In the genomic region with DNA sequence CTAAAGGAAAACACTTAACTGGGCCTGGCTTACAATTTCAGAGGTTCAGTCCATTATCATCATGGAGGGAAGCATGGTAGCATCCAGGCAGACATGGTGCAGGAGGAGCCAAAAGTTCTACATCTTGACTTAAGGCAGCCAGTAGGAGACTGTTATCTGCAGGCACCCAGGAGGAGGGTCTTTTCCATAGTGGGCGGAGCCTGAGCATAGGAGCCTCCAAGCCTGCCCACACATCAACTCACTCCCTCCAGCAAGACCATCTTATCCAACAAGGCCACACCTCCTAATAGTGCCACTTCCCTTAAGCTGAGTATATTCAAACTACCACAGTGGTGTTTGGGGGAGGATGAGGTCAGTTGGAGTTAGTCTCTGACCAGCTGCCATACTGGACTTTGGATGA, we compare ENCODE assay signal across 23 mouse cellular contexts. TPM values are rescaled to one million over a fixed set of nuclear protein-coding genes. Genes with fewer than 3 reads are reported as not detected.
DNase-seq lines count a peak whose midpoint lies in the region; TF ChIP-seq lines count a peak whose summit lies in the region.
"Had no signal": no experiment of that assay in that cellular context is flagged by ENCODE, and none has a peak within 500 bp of the region (broad histone marks: within the 10 kb centered on the region; RNA-seq: fewer than 3 reads in every experiment).

No protein-coding gene starts in this region.

- H3K4me3 ChIP-seq in E14TG2a.4 (replicated peaks; ENCODE audit: low read length) (peak overlapping the region; percentile 60), MEL (ENCODE audit: control insufficient read depth in 1 of 2, insufficient read depth in 1 of 2, low read depth in 2 of 2, low read length in 2 of 2) (no peak overlapping the region)
- no peak overlapping the region for H3K4me3 ChIP-seq in embryonic facial prominence, embryonic 10.5 days
- H3K4me3 ChIP-seq: embryonic facial prominence, embryonic 15.5 days; erythroblast, embryonic 14.5 days; forebrain, embryonic 10.5 days; heart, embryonic 15.5 days; intestine, embryonic 15.5 days had no signal

- WGBS in embryonic facial prominence, embryonic 10.5 days = 95% methylated on average over 1 of the region's 1 CpGs

- peaks cover 2% of the 10 kb centered on the region for H3K79me2 ChIP-seq in MEL (ENCODE audit: control insufficient read depth, insufficient read depth, low read length, poor library complexity)

- TF ChIP-seq RAD21 in MEL (IDR thresholded peaks at IDR 0.05; ENCODE audit: low read depth, low read length) = no peak

- TF ChIP-seq POLR2A in MEL (IDR thresholded peaks at IDR 0.05; ENCODE audit: control insufficient read depth in 1 of 2, insufficient read depth in 1 of 2, low read depth in 1 of 2, low read length in 2 of 2, poor library complexity in 1 of 2) = no peak

- H3K9ac ChIP-seq in MEL (ENCODE audit: control insufficient read depth, low read depth, low read length, poor library complexity, severe bottlenecking) = no peak overlapping the region
- H3K9ac ChIP-seq: embryonic facial prominence, embryonic 15.5 days; heart, embryonic 15.5 days; hindbrain, embryonic 14.5 days; intestine, embryonic 15.5 days had no signal

- H3K36me3 ChIP-seq in E14TG2a.4 (ENCODE audit: insufficient read depth, low read length) (no peaks in the 10 kb centered on the region), MEL (ENCODE audit: control insufficient read depth in 1 of 2, insufficient read depth in 2 of 2, low read length in 2 of 2) (peaks cover 0 to 3% of the 10 kb centered on the region in 2 experiments; a peak in 1 of 4 replicates)
- no peaks in the 10 kb centered on the region for H3K36me3 ChIP-seq in embryonic facial prominence, embryonic 10.5 days (replicated peaks)
- H3K36me3 ChIP-seq: embryonic facial prominence, embryonic 15.5 days; forebrain, embryonic 10.5 days; G1E; heart, embryonic 15.5 days; intestine, embryonic 15.5 days had no signal

- TF ChIP-seq CTCF in E14TG2a.4 (conservative IDR thresholded peaks at IDR 0.05; ENCODE audit: low read length) (no peak), MEL (IDR thresholded peaks at IDR 0.05 in 2 of 3, conservative IDR thresholded peaks at IDR 0.05 in 1 of 3; ENCODE audit: control insufficient read depth in 1 of 3, insufficient read depth in 1 of 3, low read depth in 2 of 3, low read length in 3 of 3, poor library complexity in 1 of 3, severe bottlenecking in 1 of 3) (no peak)

- no peak for TF ChIP-seq EP300 in MEL (IDR thresholded peaks at IDR 0.05; ENCODE audit: low read depth in 1 of 2, low read length in 2 of 2)

- no peak overlapping the region for H3K27ac ChIP-seq in MEL (ENCODE audit: control insufficient read depth, low read depth, low read length)
- no peak overlapping the region for H3K27ac ChIP-seq in embryonic facial prominence, embryonic 10.5 days (replicated peaks)
- H3K27ac ChIP-seq: embryonic facial prominence, embryonic 15.5 days; forebrain, embryonic 10.5 days; heart, embryonic 15.5 days; hindbrain, embryonic 14.5 days; intestine, embryonic 15.5 days had no signal

- DNase-seq in cerebellum, adult 11-12 months = peak; percentile 32
- no peak for DNase-seq in cerebellum, postnatal 25 days
- DNase-seq in MEL (ENCODE audit: low read depth, low spot score) = peak; percentile 85
- peak; percentile 93 for DNase-seq in ZHBTc4 (ENCODE audit: low read depth, low spot score)
- DNase-seq in embryonic facial prominence, embryonic 10.5 days (ENCODE audit: low spot score) = no peak
- no peak for DNase-seq in layer of hippocampus, postnatal 14 days (ENCODE audit: low spot score in 2 of 2)
- no peak for DNase-seq in kidney, postnatal 25 days
- DNase-seq: adrenal gland, postnatal 10 days; B cell, adult 2 months; cerebellum, adult 18-20 months; cerebellum, adult 9-11 months; gastrocnemius, postnatal 36 days; heart, adult 18-20 months; heart, postnatal 14 days had no signal

- H3K9me3 ChIP-seq in E14TG2a.4 (ENCODE audit: low read length) = peaks cover 9% of the 10 kb centered on the region
- H3K9me3 ChIP-seq in MEL (replicated peaks; ENCODE audit: insufficient read depth, low read length) = no peaks in the 10 kb centered on the region
- no peaks in the 10 kb centered on the region for H3K9me3 ChIP-seq in embryonic facial prominence, embryonic 10.5 days
- H3K9me3 ChIP-seq: embryonic facial prominence, embryonic 15.5 days; forebrain, embryonic 10.5 days; heart, embryonic 15.5 days; intestine, embryonic 15.5 days had no signal

- peaks cover 59% of the 10 kb centered on the region for H3K4me1 ChIP-seq in E14TG2a.4 (replicated peaks; ENCODE audit: low read depth, low read length)
- H3K4me1 ChIP-seq in MEL (ENCODE audit: control insufficient read depth in 1 of 2, insufficient read depth in 2 of 2, low read length in 2 of 2) = peaks cover 0 to 6% of the 10 kb centered on the region in 2 experiments; a peak in 2 of 4 replicates
- peaks cover 6% of the 10 kb centered on the region for H3K4me1 ChIP-seq in embryonic facial prominence, embryonic 10.5 days
- H3K4me1 ChIP-seq: intestine, embryonic 15.5 days had no signal

- H3K27me3 ChIP-seq in E14TG2a.4 (ENCODE audit: insufficient read depth, low read length) = no peaks in the 10 kb centered on the region
- no peaks in the 10 kb centered on the region; a peak in 1 of 4 replicates for H3K27me3 ChIP-seq in MEL (ENCODE audit: control insufficient read depth in 1 of 2, insufficient read depth in 2 of 2, low read length in 2 of 2)
- H3K27me3 ChIP-seq in embryonic facial prominence, embryonic 10.5 days (replicated peaks; ENCODE audit: low read depth, poor library complexity, severe bottlenecking) = no peaks in the 10 kb centered on the region
- H3K27me3 ChIP-seq: embryonic facial prominence, embryonic 15.5 days; heart, embryonic 15.5 days; intestine, embryonic 15.5 days; Patski had no signal

TF ChIP-seq in MEL, 35 proteins besides CTCF, POLR2A, EP300 and RAD21:
- TF ChIP-seq RCOR1 (IDR thresholded peaks at IDR 0.05; ENCODE audit: low read depth, low read length) (no peak), MYB (IDR thresholded peaks at IDR 0.05; ENCODE audit: low read depth, low read length) (no peak), TAL1 (IDR thresholded peaks at IDR 0.05; ENCODE audit: low read length) (no peak), MXI1 (IDR thresholded peaks at IDR 0.05; ENCODE audit: low read depth, low read length) (no peak), USF1 (IDR thresholded peaks at IDR 0.05; ENCODE audit: low read depth, low read length) (no peak), ZKSCAN1 (IDR thresholded peaks at IDR 0.05; ENCODE audit: low read depth, low read length) (no peak), GABPA (IDR thresholded peaks at IDR 0.05; ENCODE audit: low read depth, low read length) (no peak), NRF1 (IDR thresholded peaks at IDR 0.05; ENCODE audit: insufficient read depth, low read depth, low read length, poor library complexity, severe bottlenecking) (no peak), MAX (IDR thresholded peaks at IDR 0.05; ENCODE audit: low read length) (no peak), TBP (IDR thresholded peaks at IDR 0.05; ENCODE audit: low read depth, low read length) (no peak), ZC3H11A (IDR thresholded peaks at IDR 0.05; ENCODE audit: low read depth, low read length) (no peak), MYC (IDR thresholded peaks at IDR 0.05; ENCODE audit: low read depth, low read length) (no peak), HCFC1 (IDR thresholded peaks at IDR 0.05; ENCODE audit: low read depth, low read length) (no peak), ELF1 (IDR thresholded peaks at IDR 0.05; ENCODE audit: low read depth, low read length) (no peak), CHD1 (IDR thresholded peaks at IDR 0.05; ENCODE audit: low read depth, low read length) (no peak), E2F4 (IDR thresholded peaks at IDR 0.05; ENCODE audit: borderline replicate concordance, low read depth, low read length) (no peak), MEF2A (IDR thresholded peaks at IDR 0.05; ENCODE audit: extremely low read depth, insufficient replicate concordance, low read depth, low read length, poor library complexity, severe bottlenecking) (no peak)
TF ChIP-seq in MEL: peak in this region for 0.

RNA-seq across cellular contexts. Expression of a gene that starts 4.8 kb away (rescaled TPM):
- 14.9 and 17.4 TPM in 2 replicates for total RNA-seq in MEL (2012; rRNA removed)
- polyA plus RNA-seq in MEL (2012; ENCODE audit: insufficient read depth in 1 of 2, insufficient read length in 2 of 2, low read depth in 1 of 2, low replicate concordance in 2 of 2, missing spikeins in 1 of 2) = 10 to 100 TPM in 1 of 2 experiments, not detected in 1; 30.5 TPM
- 24.4 and 24.5 TPM in 2 replicates for polyA plus RNA-seq in embryonic facial prominence, embryonic 10.5 days (2016; fragmentation: Nextera tagmentation; extraction: Ambion mirVana)
- 10 to 100 TPM; 13.0 to 13.6 TPM for total RNA-seq in layer of hippocampus, postnatal 14 days (2021)

RNA-seq across cellular contexts. Expression of a gene that starts 17.9 kb away (rescaled TPM):
- 3.0 and 3.6 TPM in 2 replicates for total RNA-seq in MEL (2012; rRNA removed)
- polyA plus RNA-seq in MEL (2012; ENCODE audit: insufficient read depth in 1 of 2, insufficient read length in 2 of 2, low read depth in 1 of 2, low replicate concordance in 2 of 2, missing spikeins in 1 of 2) = 1 to 10 TPM in 1 of 2 experiments, not detected in 1; 5.3 TPM
- 4.2 and 5.6 TPM in 2 replicates for polyA plus RNA-seq in embryonic facial prominence, embryonic 10.5 days (2016; fragmentation: Nextera tagmentation; extraction: Ambion mirVana)
- 100 to 1,000 TPM; 380 TPM for total RNA-seq in layer of hippocampus, postnatal 14 days (2021)

Comparison
In these comparisons a context has a peak if more than half of its experiments do, and no peak if none do; other contexts are left out.
1. DNase-seq: peak in cerebellum, adult 11-12 months (single experiment), MEL (single experiment) and ZHBTc4 (single experiment); none in cerebellum, postnatal 25 days (0 of 2), embryonic facial prominence, embryonic 10.5 days (single experiment), layer of hippocampus, postnatal 14 days (0 of 2) and kidney, postnatal 25 days (0 of 2).
2. RNA of a gene that starts 17.9 kb away (total RNA-seq): 380 TPM in layer of hippocampus, postnatal 14 days; 3.0 to 3.6 TPM in MEL; every median in the first group is over 10 times any median in the second.